Mouse (Mus musculus) spleen, adult 18-20 months (tissue): ENCODE data around the gene Stxbp3.

ENCODE experiments used
- DNase-seq, 2 experiments: peaks; one replicate each; pipeline ENCODE4 v3.0.0; 2022; ENCODE audit warnings: mixed read lengths in 2 of 2

Stxbp3 gene

GRCm38 (mm10) chr3:108762597-108763111 lies 77.7 kb downstream of the Stxbp3 start:
- no peak for DNase-seq

- DNase-seq: no peak
These were observed 80.5 kb downstream of the Stxbp3 start for GRCm38 (mm10) chr3:108759566-108760420.

- DNase-seq: no peak
These were observed 82.8 kb downstream of the Stxbp3 start for GRCm38 (mm10) chr3:108757570-108757969.

GRCm38 (mm10) chr3:108756131-108756530 lies 84.2 kb downstream of the Stxbp3 start:
- no peak for DNase-seq

GRCm38 (mm10) chr3:108755542-108755941 lies 84.8 kb downstream of the Stxbp3 start:
- DNase-seq: no peak

- no peak for DNase-seq
These were observed 85.8 kb downstream of the Stxbp3 start for GRCm38 (mm10) chr3:108754541-108754940.

GRCm38 (mm10) chr3:108751691-108752090 lies 88.6 kb downstream of the Stxbp3 start:
- DNase-seq: no peak

GRCm38 (mm10) chr3:108751061-108751460 lies 89.3 kb downstream of the Stxbp3 start:
- no peak for DNase-seq

GRCm38 (mm10) chr3:108744060-108744459 lies 96.3 kb downstream of the Stxbp3 start:
- DNase-seq: no peak
